Mouse (Mus musculus) thymus, adult 2 months (tissue): Measurements from ENCODE around the gene Mettl24.

ENCODE experiments used
- CTCF ChIP-seq: fragments of 200-500 bp; IDR thresholded peaks from 2 replicates; pipeline ENCODE4 v1.5.1; 2012; ENCODE audit warnings: mild to moderate bottlenecking, control low read depth, low read length, moderate library complexity, borderline replicate concordance; ENCODE audit not compliant: control insufficient read depth, poor library complexity, insufficient read depth; ENCODE audit errors: extremely low read depth
- POLR2A ChIP-seq: fragments of 200-500 bp; IDR thresholded peaks from 2 replicates; pipeline ENCODE4 v1.6.1; 2012; ENCODE audit warnings: mild to moderate bottlenecking, low read length, control low read depth, moderate library complexity; ENCODE audit not compliant: control insufficient read depth, poor library complexity, insufficient read depth; ENCODE audit errors: extremely low read depth

- TF ChIP-seq CTCF = no peak
- TF ChIP-seq POLR2A = no peak
These were observed 41.3 kb downstream of the Mettl24 start for GRCm38 (mm10) chr10:40724342-40724741.
